In genomic region chr10:70637640-70638328, GRCm38 (mm10) we compare ENCODE assay signal across 20 mouse cellular contexts. TPM values are rescaled to one million over a fixed set of nuclear protein-coding genes. Genes with fewer than 3 reads are reported as not detected.
DNase-seq lines count a peak whose midpoint lies in the region; ATAC-seq and TF ChIP-seq lines count a peak whose summit lies in the region.
"Had no signal": no experiment of that assay in that cellular context is flagged by ENCODE, and none has a peak within 500 bp of the region (broad histone marks: within the 10 kb centered on the region; RNA-seq: fewer than 3 reads in every experiment).

No protein-coding gene starts in this region.

- H3K27me3 ChIP-seq in midbrain, postnatal 0 days (ENCODE audit: insufficient read depth, low read length): no peaks in the 10 kb centered on the region
- no peaks in the 10 kb centered on the region for H3K27me3 ChIP-seq in midbrain, embryonic 10.5 days (ENCODE audit: low read depth, poor library complexity, severe bottlenecking)
- H3K27me3 ChIP-seq in forebrain, embryonic 15.5 days: no peaks in the 10 kb centered on the region
- no peaks in the 10 kb centered on the region for H3K27me3 ChIP-seq in hindbrain, postnatal 0 days (ENCODE audit: insufficient read depth, low read length)
- H3K27me3 ChIP-seq: heart, embryonic 15.5 days; midbrain, embryonic 15.5 days had no signal

- H3K36me3 ChIP-seq in midbrain, postnatal 0 days (ENCODE audit: insufficient read depth, low read length): no peaks in the 10 kb centered on the region
- no peaks in the 10 kb centered on the region for H3K36me3 ChIP-seq in midbrain, embryonic 10.5 days
- no peaks in the 10 kb centered on the region for H3K36me3 ChIP-seq in forebrain, embryonic 15.5 days
- H3K36me3 ChIP-seq in hindbrain, postnatal 0 days (ENCODE audit: insufficient read depth, low read length): no peaks in the 10 kb centered on the region
- H3K36me3 ChIP-seq: embryonic facial prominence, embryonic 10.5 days; heart, embryonic 15.5 days; midbrain, embryonic 15.5 days had no signal

- peak; percentile 53 for DNase-seq in midbrain, postnatal 0 days (ENCODE audit: low spot score)
- no peak for DNase-seq in midbrain, embryonic 10.5 days (ENCODE audit: low spot score)
- DNase-seq in hindbrain, postnatal 0 days (ENCODE audit: low spot score): peak; percentile 54
- no peak for DNase-seq in spleen, postnatal 10 days (ENCODE audit: low spot score in 2 of 2)
- DNase-seq in lung, postnatal 4 days: no peak
- DNase-seq in ovary, adult 18-20 months (ENCODE audit: low spot score): no peak
- DNase-seq: adrenal gland, adult 2 months; cerebellum, adult 9-10 months; kidney, postnatal 10 days; lung, embryonic 14.5 days; right cerebral cortex, postnatal 25 days had no signal

- H3K4me1 ChIP-seq in midbrain, postnatal 0 days (ENCODE audit: insufficient read depth, low read length): 0 out of 2 replicates have a peak, but pooled peaks cover 5% of the 10 kb centered on the region
- peaks cover 10% of the 10 kb centered on the region for H3K4me1 ChIP-seq in midbrain, embryonic 10.5 days
- H3K4me1 ChIP-seq in forebrain, embryonic 15.5 days: peaks cover 37% of the 10 kb centered on the region
- peaks cover 15% of the 10 kb centered on the region; the same call in 1 of the 2 replicates for H3K4me1 ChIP-seq in hindbrain, postnatal 0 days (ENCODE audit: insufficient read depth, low read length)
- H3K4me1 ChIP-seq: heart, embryonic 15.5 days had no signal

- H3K9ac ChIP-seq in midbrain, postnatal 0 days (replicated peaks; ENCODE audit: low read length, poor library complexity, severe bottlenecking): no peak overlapping the region
- no peak overlapping the region for H3K9ac ChIP-seq in forebrain, embryonic 15.5 days (replicated peaks)
- no peak overlapping the region for H3K9ac ChIP-seq in hindbrain, postnatal 0 days (replicated peaks; ENCODE audit: low read length)
- H3K9ac ChIP-seq: heart, embryonic 15.5 days; lung, embryonic 14.5 days; midbrain, embryonic 15.5 days had no signal

- ATAC-seq in midbrain, postnatal 0 days (ENCODE audit: low FRiP score): no peak
- ATAC-seq in forebrain, embryonic 15.5 days (replicated peaks): 0 out of 2 replicates have a peak, but pooled peaks have one; percentile 31
- ATAC-seq in hindbrain, postnatal 0 days: peak; percentile 61; the same call in 1 of the 2 replicates
- ATAC-seq: inflammation-experienced regulatory T-cells, adult 6 months; midbrain, embryonic 15.5 days had no signal

- no peak overlapping the region for H3K4me2 ChIP-seq in midbrain, postnatal 0 days (ENCODE audit: low read depth, low read length, poor library complexity, severe bottlenecking)
- H3K4me2 ChIP-seq in forebrain, embryonic 15.5 days (replicated peaks): 0 out of 2 replicates have a peak overlapping the region, but pooled peaks have one; percentile 0
- peak overlapping the region; percentile 32 for H3K4me2 ChIP-seq in hindbrain, postnatal 0 days (ENCODE audit: low read depth, low read length)
- H3K4me2 ChIP-seq: heart, embryonic 15.5 days; liver, embryonic 11.5 days; lung, embryonic 14.5 days; midbrain, embryonic 15.5 days had no signal

- no peak for TF ChIP-seq CTCF in midbrain, postnatal 0 days (IDR thresholded peaks at IDR 0.05)
- no peak for TF ChIP-seq CTCF in hindbrain, postnatal 0 days (IDR thresholded peaks at IDR 0.05; ENCODE audit: low read depth)

- no peak overlapping the region for H3K4me3 ChIP-seq in midbrain, postnatal 0 days (ENCODE audit: low read depth, low read length)
- no peak overlapping the region for H3K4me3 ChIP-seq in midbrain, embryonic 10.5 days
- no peak overlapping the region for H3K4me3 ChIP-seq in forebrain, embryonic 15.5 days
- H3K4me3 ChIP-seq in hindbrain, postnatal 0 days (ENCODE audit: low read length): no peak overlapping the region
- H3K4me3 ChIP-seq: embryonic facial prominence, embryonic 10.5 days; erythroblast, embryonic 14.5 days; heart, embryonic 15.5 days; midbrain, embryonic 15.5 days had no signal

- H3K9me3 ChIP-seq in midbrain, postnatal 0 days (ENCODE audit: low read length): no peaks in the 10 kb centered on the region
- H3K9me3 ChIP-seq in midbrain, embryonic 10.5 days (replicated peaks): no peaks in the 10 kb centered on the region
- H3K9me3 ChIP-seq in forebrain, embryonic 15.5 days: no peaks in the 10 kb centered on the region
- H3K9me3 ChIP-seq in hindbrain, postnatal 0 days (ENCODE audit: low read length): no peaks in the 10 kb centered on the region
- H3K9me3 ChIP-seq: embryonic facial prominence, embryonic 10.5 days; heart, embryonic 15.5 days; midbrain, embryonic 15.5 days had no signal

- WGBS in midbrain, postnatal 0 days: 70% methylated on average over 12 of the region's 12 CpGs
- 82% methylated on average over 12 of the region's 12 CpGs for WGBS in midbrain, embryonic 10.5 days
- WGBS in forebrain, embryonic 15.5 days: 19% methylated on average over 12 of the region's 12 CpGs
- WGBS in hindbrain, postnatal 0 days: 22% methylated on average over 12 of the region's 12 CpGs

- no peak overlapping the region for H3K27ac ChIP-seq in midbrain, postnatal 0 days (ENCODE audit: low read depth, low read length)
- no peak overlapping the region for H3K27ac ChIP-seq in midbrain, embryonic 10.5 days (replicated peaks)
- no peak overlapping the region; the same call in 1 of the 2 replicates for H3K27ac ChIP-seq in forebrain, embryonic 15.5 days (replicated peaks)
- peak overlapping the region; percentile 46 for H3K27ac ChIP-seq in hindbrain, postnatal 0 days
- H3K27ac ChIP-seq: embryonic facial prominence, embryonic 10.5 days; heart, embryonic 15.5 days; midbrain, embryonic 15.5 days had no signal

RNA-seq across cellular contexts. Expression of gene Phyhipl, which starts 18.0 kb away (rescaled TPM):
- 38.5 and 55.4 TPM in 2 replicates for total RNA-seq in midbrain, postnatal 0 days (2014; rRNA removed)
- 307 and 323 TPM in 2 replicates for polyA plus RNA-seq in midbrain, postnatal 0 days (2015; fragmentation: Nextera tagmentation; extraction: Ambion mirVana)
- polyA plus RNA-seq in midbrain, embryonic 10.5 days (2016; fragmentation: Nextera tagmentation; extraction: Ambion mirVana): 19.8 and 31.0 TPM in 2 replicates
- 114 and 132 TPM in 2 replicates for polyA plus RNA-seq in forebrain, embryonic 15.5 days (2015; fragmentation: Nextera tagmentation; extraction: Ambion mirVana)
- total RNA-seq in hindbrain, postnatal 0 days (2014; rRNA removed): 38.3 and 55.5 TPM in 2 replicates
- 281 and 287 TPM in 2 replicates for polyA plus RNA-seq in hindbrain, postnatal 0 days (2015; fragmentation: Nextera tagmentation; extraction: Ambion mirVana)
- total RNA-seq: gastrocnemius, adult 18-20 months; granulocyte monocyte progenitor cell, adult 5-6 weeks had no signal
- polyA plus RNA-seq: erythroblast, embryonic 14.5 days; inflammation-experienced regulatory T-cells, adult 6 months had no signal

Comparison
In these comparisons a context has a peak if more than half of its experiments do, and no peak if none do; other contexts are left out.
1. DNase-seq: peak in midbrain, postnatal 0 days (single experiment) and hindbrain, postnatal 0 days (single experiment); none in midbrain, embryonic 10.5 days (single experiment), spleen, postnatal 10 days (0 of 2), lung, postnatal 4 days (0 of 2) and ovary, adult 18-20 months (single experiment).